Mouse (Mus musculus): ENCODE results near the gene Kmt2c. TPM values are rescaled to one million over a fixed set of nuclear protein-coding genes. Genes with fewer than 3 reads are reported as not detected.

Gene Kmt2c
- total RNA-seq, 2 experiments from 2014 or later: 68.4 to 74.1 TPM

- no peak overlapping the region for H3K4me3 ChIP-seq
- TF ChIP-seq CTCF (IDR thresholded peaks at IDR 0.05): no peak
- H3K27ac ChIP-seq: no peak overlapping the region
- DNase-seq (ENCODE audit: extremely low spot score in 1 of 2, low spot score in 2 of 2): no peak
- intact Hi-C loops (cut with DNase I): loop anchor here (5.0 kb wide), 2 partner anchors 60 to 295 kb away; partner anchors contain the start of gene Kmt2c
These were observed 61.1 kb downstream of the Kmt2c start for GRCm38 (mm10) chr5:25437508-25437907.

GRCm38 (mm10) chr5:25436081-25436480 lies 62.5 kb downstream of the Kmt2c start:
- TF ChIP-seq CTCF (IDR thresholded peaks at IDR 0.05): peak; percentile 45
- Histone ChIP-seq H3K27ac (no peak overlapping the region), H3K4me3 (no peak overlapping the region)
- peak; percentile 24 to 43 for DNase-seq (ENCODE audit: extremely low spot score in 1 of 2, low spot score in 2 of 2)
- intact Hi-C loops (cut with DNase I): loop anchor here (5.0 kb wide), 2 partner anchors 61 to 296 kb away; partner anchors contain the start of gene Kmt2c

- Histone ChIP-seq H3K27ac (no peak overlapping the region), H3K4me3 (no peak overlapping the region)
- DNase-seq (ENCODE audit: extremely low spot score in 1 of 2, low spot score in 2 of 2): no peak
- intact Hi-C loops (cut with DNase I): loop anchor here (5.0 kb wide), 2 partner anchors 190 to 315 kb away; no protein-coding TSS in a partner anchor
- TF ChIP-seq CTCF (IDR thresholded peaks at IDR 0.05): no peak
These were observed 76.0 kb downstream of the Kmt2c start for GRCm38 (mm10) chr5:25422576-25422975.

- peak; percentile 54 to 67 for DNase-seq (ENCODE audit: extremely low spot score in 1 of 2, low spot score in 2 of 2)
- Histone ChIP-seq H3K4me3 (no peak overlapping the region), H3K27ac (no peak overlapping the region)
- intact Hi-C loops (cut with DNase I): loop anchor here (1.0 to 5.0 kb wide), 3 partner anchors 192 to 411 kb away; no protein-coding TSS in a partner anchor
- peak; percentile 90 for TF ChIP-seq CTCF (IDR thresholded peaks at IDR 0.05)
These were observed 78.0 kb downstream of the Kmt2c start for GRCm38 (mm10) chr5:25420601-25421000.

- H3K27ac ChIP-seq: no peak overlapping the region
- DNase-seq (ENCODE audit: extremely low spot score in 1 of 2, low spot score in 2 of 2): no peak
- intact Hi-C loops (cut with DNase I): no loop called here
These were observed 83.2 kb downstream of the Kmt2c start for GRCm38 (mm10) chr5:25415382-25415781.

GRCm38 (mm10) chr5:25396727-25397126 lies 101.9 kb downstream of the Kmt2c start:
- Histone ChIP-seq H3K4me3 (no peak overlapping the region), H3K27ac (no peak overlapping the region)
- intact Hi-C loops (cut with DNase I): no loop called here
- no peak for TF ChIP-seq CTCF (IDR thresholded peaks at IDR 0.05)
- DNase-seq (ENCODE audit: extremely low spot score in 1 of 2, low spot score in 2 of 2): no peak

More at GRCm38 (mm10) chr5:25415382-25415781, 83.2 kb downstream of the Kmt2c start:
- TF ChIP-seq CTCF (IDR thresholded peaks at IDR 0.05): peak; percentile 9; the same call in 1 of the 2 replicates
- no peak overlapping the region for H3K4me3 ChIP-seq

GRCm38 (mm10) chr5:25392655-25393054 lies 105.9 kb downstream of the Kmt2c start:
- intact Hi-C loops (cut with DNase I): no loop called here
- no peak overlapping the region for H3K4me3 ChIP-seq
- no peak for TF ChIP-seq CTCF (IDR thresholded peaks at IDR 0.05)

GRCm38 (mm10) chr5:25383581-25383980 lies 115.0 kb downstream of the Kmt2c start:
- intact Hi-C loops (cut with DNase I): no loop called here
- no peak for TF ChIP-seq CTCF (IDR thresholded peaks at IDR 0.05)
- no peak for DNase-seq (ENCODE audit: extremely low spot score in 1 of 2, low spot score in 2 of 2)
- no peak overlapping the region for H3K4me3 ChIP-seq
- H3K27ac ChIP-seq: no peak overlapping the region

More at GRCm38 (mm10) chr5:25392655-25393054, 105.9 kb downstream of the Kmt2c start:
- no peak for DNase-seq (ENCODE audit: extremely low spot score in 1 of 2, low spot score in 2 of 2)
- no peak overlapping the region for H3K27ac ChIP-seq

GRCm38 (mm10) chr5:25379188-25379587 lies 119.4 kb downstream of the Kmt2c start:
- Histone ChIP-seq H3K4me3 (no peak overlapping the region), H3K27ac (no peak overlapping the region)
- TF ChIP-seq CTCF (IDR thresholded peaks at IDR 0.05): no peak
- intact Hi-C loops (cut with DNase I): no loop called here
- no peak for DNase-seq (ENCODE audit: extremely low spot score in 1 of 2, low spot score in 2 of 2)

- H3K27ac ChIP-seq: no peak overlapping the region
- no peak overlapping the region for H3K4me3 ChIP-seq
- intact Hi-C loops (cut with DNase I): no loop called here
- no peak for DNase-seq (ENCODE audit: extremely low spot score in 1 of 2, low spot score in 2 of 2)
- no peak for TF ChIP-seq CTCF (IDR thresholded peaks at IDR 0.05)
These were observed 130.2 kb downstream of the Kmt2c start for GRCm38 (mm10) chr5:25368420-25368819.

- H3K4me3 ChIP-seq: no peak overlapping the region
- TF ChIP-seq CTCF (IDR thresholded peaks at IDR 0.05): no peak
- intact Hi-C loops (cut with DNase I): no loop called here
- no peak for DNase-seq (ENCODE audit: extremely low spot score in 1 of 2, low spot score in 2 of 2)
- H3K27ac ChIP-seq: no peak overlapping the region
These were observed 131.5 kb downstream of the Kmt2c start for GRCm38 (mm10) chr5:25367126-25367525.

GRCm38 (mm10) chr5:25353509-25353908 lies 145.1 kb downstream of the Kmt2c start:
- H3K27ac ChIP-seq: no peak overlapping the region
- H3K4me3 ChIP-seq: no peak overlapping the region
- no peak for TF ChIP-seq CTCF (IDR thresholded peaks at IDR 0.05)
- intact Hi-C loops (cut with DNase I): no loop called here
- DNase-seq (ENCODE audit: extremely low spot score in 1 of 2, low spot score in 2 of 2): no peak

- H3K4me3 ChIP-seq: no peak overlapping the region
- no peak overlapping the region for H3K27ac ChIP-seq
- intact Hi-C loops (cut with DNase I): no loop called here
- no peak for DNase-seq (ENCODE audit: extremely low spot score in 1 of 2, low spot score in 2 of 2)
- no peak for TF ChIP-seq CTCF (IDR thresholded peaks at IDR 0.05)
These were observed 167.3 kb downstream of the Kmt2c start for GRCm38 (mm10) chr5:25331322-25331721.
